Mouse (Mus musculus): ENCODE results near the gene Map4k1.

Gene Map4k1

GRCm38 (mm10) chr7:28977556-28977955, 4.3 kb upstream of the Map4k1 start:
- no peak for DNase-seq (ENCODE audit: low read depth, low spot score)

- DNase-seq (ENCODE audit: low read depth, low spot score), result no peak
Observed at GRCm38 (mm10) chr7:28982274-28983013, 594 bp downstream of the Map4k1 start.

GRCm38 (mm10) chr7:28983141-28983564, 1.3 kb downstream of the Map4k1 start:
- no peak for DNase-seq (ENCODE audit: low read depth, low spot score)

- no peak for DNase-seq (ENCODE audit: low read depth, low spot score)
Observed at GRCm38 (mm10) chr7:28983849-28984248, 2.0 kb downstream of the Map4k1 start.

GRCm38 (mm10) chr7:28984452-28984851, 2.6 kb downstream of the Map4k1 start:
- DNase-seq (ENCODE audit: low read depth, low spot score), result no peak

- DNase-seq (ENCODE audit: low read depth, low spot score), result no peak
Observed at GRCm38 (mm10) chr7:28985207-28985606, 3.4 kb downstream of the Map4k1 start.

- DNase-seq (ENCODE audit: low read depth, low spot score), result no peak
Observed at GRCm38 (mm10) chr7:28990766-28991273, 9.0 kb downstream of the Map4k1 start.

- no peak for DNase-seq (ENCODE audit: low read depth, low spot score)
Observed at GRCm38 (mm10) chr7:28991616-28992015, 9.8 kb downstream of the Map4k1 start.

- no peak for DNase-seq (ENCODE audit: low read depth, low spot score)
Observed at GRCm38 (mm10) chr7:28992997-28993396, 11.1 kb downstream of the Map4k1 start.

- DNase-seq (ENCODE audit: low read depth, low spot score), result no peak
Observed at GRCm38 (mm10) chr7:28993402-28993801, 11.6 kb downstream of the Map4k1 start.

- peak; percentile 86 for DNase-seq (ENCODE audit: low read depth, low spot score)
Observed at GRCm38 (mm10) chr7:29000651-29001605, 19.1 kb downstream of the Map4k1 start.

GRCm38 (mm10) chr7:29007224-29008101, 25.6 kb downstream of the Map4k1 start:
- DNase-seq (ENCODE audit: low read depth, low spot score), result no peak

- no peak for DNase-seq (ENCODE audit: low read depth, low spot score)
Observed at GRCm38 (mm10) chr7:29008171-29008570, 26.3 kb downstream of the Map4k1 start.

- DNase-seq (ENCODE audit: low read depth, low spot score), result no peak
Observed at GRCm38 (mm10) chr7:29008714-29009113, 26.9 kb downstream of the Map4k1 start.

GRCm38 (mm10) chr7:29014984-29015383, 33.1 kb downstream of the Map4k1 start:
- DNase-seq (ENCODE audit: low read depth, low spot score), result no peak

GRCm38 (mm10) chr7:29016440-29016839, 34.6 kb downstream of the Map4k1 start:
- DNase-seq (ENCODE audit: low read depth, low spot score), result no peak

- DNase-seq (ENCODE audit: low read depth, low spot score), result no peak
Observed at GRCm38 (mm10) chr7:29017222-29017621, 35.4 kb downstream of the Map4k1 start.

GRCm38 (mm10) chr7:29019447-29020220, 37.8 kb downstream of the Map4k1 start:
- DNase-seq (ENCODE audit: low read depth, low spot score), result no peak

GRCm38 (mm10) chr7:29022479-29022878, 40.6 kb downstream of the Map4k1 start:
- DNase-seq (ENCODE audit: low read depth, low spot score), result no peak

GRCm38 (mm10) chr7:29023514-29023913, 41.7 kb downstream of the Map4k1 start:
- no peak for DNase-seq (ENCODE audit: low read depth, low spot score)

GRCm38 (mm10) chr7:29025566-29025965, 43.7 kb downstream of the Map4k1 start:
- DNase-seq (ENCODE audit: low read depth, low spot score), result no peak

Measured in forelimb bud, embryonic 11.5 days (tissue).